Mouse (Mus musculus) CH12.LX (cell line): ENCODE data around the gene Acsbg1. TPM values are rescaled to one million over a fixed set of nuclear protein-coding genes. Genes with fewer than 3 reads are reported as not detected.

Experiments
- DNase-seq: peaks from one replicate; pipeline ENCODE4 v3.0.0-alpha.2; 2013; ENCODE audit errors: extremely low read depth
- H3K27ac ChIP-seq: 2 replicates; pipeline ENCODE4 v1.5.1; 2012; ENCODE audit warnings: low read depth, mild to moderate bottlenecking, control low read depth, moderate library complexity; ENCODE audit not compliant: insufficient read depth
- H3K27me3 ChIP-seq: replicated peaks from 2 replicates; pipeline ENCODE3; 2012; ENCODE audit warnings: inconsistent platforms
- H3K36me3 ChIP-seq, 2 experiments: replicated peaks in 1 of 2; 2 replicates each; pipeline versions ENCODE3 to v1.6.1; 2012; ENCODE audit warnings: inconsistent platforms in 1 of 2, low read length in 1 of 2, mild to moderate bottlenecking in 1 of 2, mixed read lengths in 1 of 2, moderate library complexity in 1 of 2; ENCODE audit not compliant: control insufficient read depth in 1 of 2, insufficient read depth in 1 of 2
- H3K4me1 ChIP-seq, 2 experiments: 2 replicates each; pipeline ENCODE4 v1.6.1; 2012; ENCODE audit warnings: inconsistent platforms in 1 of 2, moderate library complexity in 1 of 2; ENCODE audit not compliant: insufficient read depth in 2 of 2, control insufficient read depth in 1 of 2
- H3K4me2 ChIP-seq: 2 replicates; pipeline ENCODE4 v1.6.1; 2012; ENCODE audit warnings: low read depth, mild to moderate bottlenecking, control low read depth; ENCODE audit not compliant: poor library complexity, insufficient read depth, severe bottlenecking
- H3K4me3 ChIP-seq, 3 experiments: fragments of 150-350 bp in 1 of 3; sonication (generic) in 1 of 3; replicated peaks in 1 of 3; 2 replicates each; pipeline versions ENCODE3 to v1.5.1; 2011 to 2012; ENCODE audit warnings: low read depth in 2 of 3, low read length in 2 of 3, mild to moderate bottlenecking in 2 of 3, moderate library complexity in 2 of 3, control low read depth in 1 of 3, improper control_type of control experiment in 1 of 3, inconsistent platforms in 1 of 3, mixed read lengths in 1 of 3; ENCODE audit not compliant: poor library complexity in 1 of 3
- H3K79me2 ChIP-seq: replicated peaks from 2 replicates; pipeline ENCODE4 v1.6.1; 2012; ENCODE audit warnings: mild to moderate bottlenecking, moderate library complexity; ENCODE audit not compliant: control insufficient read depth, poor library complexity, insufficient read depth, severe bottlenecking; ENCODE audit errors: extremely low read depth
- H3K9ac ChIP-seq: 2 replicates; pipeline ENCODE4 v1.6.1; 2012; ENCODE audit warnings: low read depth, mild to moderate bottlenecking, control low read depth, moderate library complexity; ENCODE audit not compliant: insufficient read depth
- H3K9me3 ChIP-seq: replicated peaks from 2 replicates; pipeline ENCODE3; 2012; ENCODE audit warnings: low read length, inconsistent platforms, mixed read lengths
- CHD1 ChIP-seq: IDR thresholded peaks from 2 replicates; pipeline ENCODE4 v1.6.1; 2012; ENCODE audit warnings: low read depth, low read length, improper control_type of control experiment, inconsistent platforms
- CHD2 ChIP-seq: IDR thresholded peaks from 2 replicates; pipeline ENCODE4 v1.6.1; 2011; ENCODE audit warnings: low read length, improper control_type of control experiment
- E2F4 ChIP-seq: IDR thresholded peaks from 2 replicates; pipeline ENCODE4 v1.6.1; 2011; ENCODE audit warnings: low read depth, low read length, improper control_type of control experiment; ENCODE audit not compliant: insufficient replicate concordance
- ELF1 ChIP-seq: IDR thresholded peaks from 2 replicates; pipeline ENCODE4 v1.6.1; 2014; ENCODE audit warnings: low read depth, mild to moderate bottlenecking, inconsistent platforms, low read length, improper control_type of control experiment
- EP300 ChIP-seq: IDR thresholded peaks from 2 replicates; pipeline ENCODE4 v1.6.1; 2011; ENCODE audit warnings: low read length, improper control_type of control experiment
- ETS1 ChIP-seq: conservative IDR thresholded peaks from 2 replicates; pipeline ENCODE4 v1.6.1; 2012; ENCODE audit warnings: low read depth, mild to moderate bottlenecking, inconsistent platforms, low read length, improper control_type of control experiment, moderate library complexity
- GABPA ChIP-seq: IDR thresholded peaks from 2 replicates; pipeline ENCODE4 v1.6.1; 2012; ENCODE audit warnings: low read depth, low read length, improper control_type of control experiment, inconsistent platforms; ENCODE audit not compliant: insufficient replicate concordance
- HCFC1 ChIP-seq: IDR thresholded peaks from 2 replicates; pipeline ENCODE4 v1.6.1; 2012; ENCODE audit warnings: low read depth, mild to moderate bottlenecking, inconsistent platforms, low read length, improper control_type of control experiment
- JUN ChIP-seq: IDR thresholded peaks from 2 replicates; pipeline ENCODE4 v1.6.1; 2011; ENCODE audit warnings: low read depth, mild to moderate bottlenecking, low read length, improper control_type of control experiment, moderate library complexity; ENCODE audit not compliant: insufficient read depth
- JUND ChIP-seq: conservative IDR thresholded peaks from 2 replicates; pipeline ENCODE4 v1.6.1; 2011; ENCODE audit warnings: low read depth, low read length, improper control_type of control experiment
- KAT2A ChIP-seq: IDR thresholded peaks from 2 replicates; pipeline ENCODE4 v1.6.1; 2012; ENCODE audit warnings: low read length, improper control_type of control experiment, inconsistent platforms; ENCODE audit not compliant: insufficient replicate concordance
- MAFK ChIP-seq: IDR thresholded peaks from 2 replicates; pipeline ENCODE4 v1.6.1; 2011; ENCODE audit warnings: low read length, improper control_type of control experiment; ENCODE audit not compliant: insufficient replicate concordance
- MAX ChIP-seq: IDR thresholded peaks from 2 replicates; pipeline ENCODE4 v1.6.1; 2011; ENCODE audit warnings: low read length, improper control_type of control experiment
- MAZ ChIP-seq: IDR thresholded peaks from 2 replicates; pipeline ENCODE4 v1.6.1; 2012; ENCODE audit warnings: low read depth, mild to moderate bottlenecking, inconsistent platforms, low read length, improper control_type of control experiment, moderate library complexity
- MEF2A ChIP-seq: IDR thresholded peaks from 2 replicates; pipeline ENCODE4 v1.6.1; 2014; ENCODE audit warnings: low read depth, mild to moderate bottlenecking, inconsistent platforms, low read length, improper control_type of control experiment, borderline replicate concordance
- MXI1 ChIP-seq: IDR thresholded peaks from 2 replicates; pipeline ENCODE4 v1.6.1; 2011; ENCODE audit warnings: mild to moderate bottlenecking, low read depth, low read length, improper control_type of control experiment
- MYC ChIP-seq: IDR thresholded peaks from 2 replicates; pipeline ENCODE4 v1.6.1; 2011; ENCODE audit warnings: low read depth, mild to moderate bottlenecking, improper control_type of control experiment, low read length
- PAX5 ChIP-seq: IDR thresholded peaks from 2 replicates; pipeline ENCODE4 v1.6.1; 2012; ENCODE audit warnings: low read length, inconsistent platforms, mixed read lengths
- POLR2A ChIP-seq: IDR thresholded peaks from 2 replicates; pipeline ENCODE4 v1.6.1; 2011; ENCODE audit warnings: low read depth, mild to moderate bottlenecking, improper control_type of control experiment, low read length
- POLR2AphosphoS2 ChIP-seq: IDR thresholded peaks from 2 replicates; pipeline ENCODE4 v1.6.1; 2011; ENCODE audit warnings: low read depth, low read length, improper control_type of control experiment
- RAD21 ChIP-seq: IDR thresholded peaks from 2 replicates; pipeline ENCODE4 v1.6.1; 2011; ENCODE audit warnings: low read depth, mild to moderate bottlenecking, low read length, improper control_type of control experiment, moderate library complexity
- SMC3 ChIP-seq: IDR thresholded peaks from 2 replicates; pipeline ENCODE4 v1.6.1; 2011; ENCODE audit warnings: low read depth, low read length, improper control_type of control experiment
- TBP ChIP-seq: conservative IDR thresholded peaks from 2 replicates; pipeline ENCODE4 v1.6.1; 2011; ENCODE audit warnings: low read depth, low read length, improper control_type of control experiment
- TCF12 ChIP-seq: IDR thresholded peaks from 2 replicates; pipeline ENCODE4 v1.6.1; 2014; ENCODE audit warnings: low read depth, mild to moderate bottlenecking, inconsistent platforms, low read length, improper control_type of control experiment
- UBTF ChIP-seq: IDR thresholded peaks from 2 replicates; pipeline ENCODE4 v1.6.1; 2012; ENCODE audit warnings: low read depth, mild to moderate bottlenecking, inconsistent platforms, low read length, improper control_type of control experiment, moderate library complexity
- USF1 ChIP-seq: IDR thresholded peaks from 2 replicates; pipeline ENCODE4 v1.6.1; 2014; ENCODE audit warnings: low read depth, mild to moderate bottlenecking, inconsistent platforms, low read length, improper control_type of control experiment
- ZC3H11A ChIP-seq: IDR thresholded peaks from 2 replicates; pipeline ENCODE4 v1.6.1; 2012; ENCODE audit warnings: low read depth, mild to moderate bottlenecking, inconsistent platforms, low read length, improper control_type of control experiment
- ZKSCAN1 ChIP-seq: IDR thresholded peaks from 2 replicates; pipeline ENCODE4 v1.6.1; 2012; ENCODE audit warnings: low read depth, inconsistent platforms, low read length, improper control_type of control experiment, borderline replicate concordance
- ZMIZ1 ChIP-seq: IDR thresholded peaks from 2 replicates; pipeline ENCODE4 v1.6.1; 2012; ENCODE audit warnings: low read depth, mild to moderate bottlenecking, inconsistent platforms, low read length, improper control_type of control experiment
- ZNF384 ChIP-seq: IDR thresholded peaks from 2 replicates; pipeline ENCODE4 v1.6.1; 2012; ENCODE audit warnings: low read depth, low read length, improper control_type of control experiment, inconsistent platforms
- dilution Hi-C: fragments of 300-500 bp; cut with MboI; formaldehyde crosslinking; loops from 2 replicates; pipeline ENCODE4 v1.14.3; 2020; ENCODE audit warnings: low sequenced_read_pairs; ENCODE audit not compliant: extremely low pct_unique_long_range_greater_than_20kb, extremely low pct_ligation_motif_present
- in situ Hi-C: fragments of 300-500 bp; cut with MboI; formaldehyde crosslinking; loops from 3 replicates; pipeline ENCODE4 v1.14.3; 2019; ENCODE audit warnings: low sequenced_read_pairs, low pct_ligation_motif_present, low pct_unique_long_range_greater_than_20kb, mixed read lengths
- polyA plus RNA-seq: library from polyadenylated mRNA; unstranded; fragments of >175 nt; gene quantifications from 2 replicates; pipeline ENCODE4 v1.2.1, GENCODE M21; 2012; ENCODE audit warnings: low read depth; ENCODE audit not compliant: insufficient read length
- total RNA-seq, 2 experiments: library from RNA; depleted of rRNA; stranded (reverse); fragments of 300-350 nt in 1 of 2; fragments of >200 nt in 1 of 2; gene quantifications; 2 replicates each; pipeline ENCODE4 v1.2.3; 2012 to 2014

Gene Acsbg1
- total and polyA plus RNA-seq, 3 experiments = 16.8 to 24.0 (median 23.6) TPM

DNA sequence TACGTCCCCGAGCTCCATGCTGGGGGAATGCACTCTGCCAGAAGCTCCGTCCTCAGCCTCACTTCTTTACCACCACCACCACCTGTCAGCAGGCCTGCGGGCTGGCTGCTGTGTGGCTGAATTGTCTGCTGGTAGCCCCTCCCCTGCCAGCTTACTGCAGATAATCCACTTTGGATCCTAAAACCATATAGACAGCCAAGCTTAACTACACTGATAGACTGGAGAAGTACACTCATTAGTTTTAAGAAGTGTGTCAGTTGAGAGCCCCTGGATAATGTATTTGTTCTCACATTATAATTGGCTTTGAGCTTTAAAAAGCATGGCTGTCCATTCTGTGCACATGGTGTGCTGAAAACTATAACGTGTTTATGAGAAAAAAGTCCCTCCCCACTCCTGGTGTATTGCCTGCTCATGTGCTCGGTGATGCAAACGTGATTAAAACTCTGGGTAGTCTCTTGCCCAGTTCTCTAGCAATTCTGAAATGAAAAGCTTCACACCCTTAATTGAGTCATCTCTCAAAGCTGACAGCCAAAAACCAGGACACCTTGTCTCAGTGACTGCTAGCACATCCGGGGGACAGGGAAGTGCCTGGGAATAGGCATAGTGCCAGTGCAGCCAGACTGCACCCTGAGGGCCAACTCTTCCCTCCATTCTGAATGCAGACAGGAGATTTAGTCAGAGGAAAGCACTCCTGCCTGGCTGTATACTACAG is 45.8 kb upstream of the Acsbg1 start:
- Histone ChIP-seq H3K27ac (no peak overlapping the region), H3K9ac (no peak overlapping the region), H3K4me1 (no peaks in the 10 kb centered on the region), H3K4me2 (no peak overlapping the region), H3K27me3 (no peaks in the 10 kb centered on the region), H3K36me3 (peaks cover 18 to 36% of the 10 kb centered on the region in 2 experiments), H3K79me2 (no peaks in the 10 kb centered on the region; the same call in 1 of the 2 replicates), H3K4me3 (no peak overlapping the region), H3K9me3 (no peaks in the 10 kb centered on the region)
- dilution Hi-C loops = no loop called here
- in situ Hi-C loops = no loop called here
- no peak for TF ChIP-seq TCF12
- no peak for TF ChIP-seq ETS1
- TF ChIP-seq ZKSCAN1 = no peak
- no peak for TF ChIP-seq ZMIZ1
- no peak for TF ChIP-seq MEF2A
- TF ChIP-seq UBTF = no peak
- TF ChIP-seq POLR2AphosphoS2 = no peak
- TF ChIP-seq KAT2A = no peak
- no peak for TF ChIP-seq ELF1
- TF ChIP-seq GABPA = no peak
- no peak for TF ChIP-seq MAZ
- no peak for TF ChIP-seq CHD1
- TF ChIP-seq SMC3 = no peak
- no peak for TF ChIP-seq MXI1
- TF ChIP-seq USF1 = no peak
- TF ChIP-seq HCFC1 = no peak
- no peak for TF ChIP-seq PAX5
- TF ChIP-seq RAD21 = no peak
- DNase-seq = no peak

- TF ChIP-seq MAX (no peak), MYC (no peak), MAFK (no peak), ZMIZ1 (no peak), JUND (no peak), EP300 (no peak), MEF2A (no peak), CHD2 (no peak), ELF1 (no peak), JUN (no peak), ZC3H11A (no peak), ZNF384 (no peak), PAX5 (no peak), TBP (no peak), POLR2A (no peak), E2F4 (no peak)
- TF ChIP-seq, all 38 proteins: peak for 0
- H3K27me3 ChIP-seq = no peaks in the 10 kb centered on the region
- in situ Hi-C loops (no loop called here), dilution Hi-C loops (no loop called here)
- H3K9me3 ChIP-seq = no peaks in the 10 kb centered on the region
- no peak overlapping the region for H3K4me2 ChIP-seq
- no peak overlapping the region for H3K27ac ChIP-seq
- DNase-seq = no peak
- no peak overlapping the region for H3K9ac ChIP-seq
- H3K36me3 ChIP-seq = peaks cover 8 to 18% of the 10 kb centered on the region in 2 experiments
- no peaks in the 10 kb centered on the region; the same call in 1 of the 2 replicates for H3K79me2 ChIP-seq
- no peak overlapping the region for H3K4me3 ChIP-seq
- no peaks in the 10 kb centered on the region for H3K4me1 ChIP-seq
These were observed 43.9 kb upstream of the Acsbg1 start for GRCm38 (mm10) chr9:54705561-54705960.
